Mouse (Mus musculus): ENCODE data around the gene Safb. TPM values are rescaled to one million over a fixed set of nuclear protein-coding genes. Genes with fewer than 3 reads are reported as not detected.

Safb gene
- polyA plus RNA-seq (2015; fragmentation: Nextera tagmentation; extraction: Ambion mirVana): 105 and 113 TPM in 2 replicates

DNA sequence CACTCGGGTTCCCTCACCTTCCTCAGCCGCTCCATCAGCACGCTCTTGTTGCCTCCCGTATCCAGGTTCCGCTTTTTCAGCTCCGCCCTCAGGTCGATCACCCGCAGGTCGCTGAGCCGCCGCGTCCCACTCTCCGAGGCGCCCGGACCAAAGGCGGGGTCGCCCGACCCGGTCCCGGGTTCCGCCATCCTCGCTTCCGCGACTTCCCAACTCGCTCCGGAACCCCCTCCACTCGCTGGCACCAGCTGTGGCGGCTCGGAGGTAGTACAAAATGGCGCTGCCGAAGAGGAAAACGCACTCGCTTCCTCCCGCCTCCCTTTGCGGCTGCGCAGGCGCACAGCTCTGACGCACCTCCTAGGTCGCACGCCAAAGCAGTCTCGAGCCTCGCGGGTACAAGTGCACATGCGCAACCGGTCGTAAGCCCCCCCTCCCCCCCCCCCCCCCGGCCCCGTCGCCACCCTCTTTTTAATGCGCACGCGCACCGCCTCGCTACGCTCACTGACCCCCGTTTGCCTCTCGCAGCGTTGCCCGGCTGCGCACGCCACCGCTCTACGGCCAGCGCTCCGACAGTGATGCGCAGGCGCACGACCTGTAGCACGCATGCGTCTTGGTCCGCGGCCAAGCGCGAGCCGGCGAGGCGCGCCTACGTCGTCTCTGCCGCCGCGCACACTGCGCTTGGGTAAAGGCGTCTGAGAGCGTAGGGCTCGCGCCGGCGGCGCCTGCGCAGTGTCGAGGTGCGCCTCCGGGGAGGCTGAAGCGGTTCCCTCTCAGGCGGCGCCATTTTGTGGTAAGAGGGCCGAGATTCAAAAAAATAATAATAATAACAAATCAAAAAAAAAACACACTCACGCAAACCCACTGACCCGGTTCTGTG is at the start of gene Safb, which contains the start of gene Safb2:
TSS of gene Safb (plus strand) at position 569 of the 874 bp plus-strand sequence.
TSS of gene Safb2 (minus strand) at position 329 of the 874 bp plus-strand sequence.
- Histone ChIP-seq H3K4me1 (replicated peaks) (peaks cover 67% of the 10 kb centered on the region), H3K9ac (peak within 1 kb of the TSS; percentile 93), H3K4me3 (peak within 1 kb of the TSS; percentile 85), H3K27ac (peak within 1 kb of the TSS; percentile 96), H3K9me3 (no peaks in the 10 kb centered on the region), H3K36me3 (peaks cover 61% of the 10 kb centered on the region), H3K27me3 (no peaks in the 10 kb centered on the region), H3K4me2 (peak within 1 kb of the TSS; percentile 97)
- WGBS: 0% methylated on average over 93 of the region's 101 CpGs
- peak; percentile 96 for ATAC-seq (ENCODE audit: low FRiP score)

DNA sequence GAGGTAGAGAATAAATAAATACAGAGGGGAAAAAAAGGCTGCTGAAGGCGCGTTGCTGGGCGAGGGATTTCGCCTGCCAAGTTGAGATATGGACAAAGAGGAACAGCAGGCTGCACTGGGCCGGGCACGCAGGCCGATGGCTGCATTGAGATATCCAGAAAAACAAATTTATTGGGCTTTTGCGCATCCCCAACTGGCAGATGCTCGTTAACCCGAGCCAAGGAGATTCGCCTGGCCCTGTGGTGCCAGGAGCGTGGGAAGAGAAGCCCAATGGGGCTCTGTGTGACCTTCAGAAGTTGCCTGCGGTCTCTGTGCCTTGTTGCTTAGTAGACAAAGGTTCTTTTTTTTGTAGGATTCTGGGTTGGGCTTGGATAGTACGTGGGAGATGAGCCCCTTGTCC is 48.4 kb upstream of the Safb start:
- WGBS: 36% methylated on average over 14 of the region's 14 CpGs
- Histone ChIP-seq H3K4me2 (no peak overlapping the region), H3K27ac (peak overlapping the region; percentile 71), H3K36me3 (no peaks in the 10 kb centered on the region), H3K9me3 (no peaks in the 10 kb centered on the region), H3K4me1 (replicated peaks) (peaks cover 41% of the 10 kb centered on the region), H3K4me3 (no peak overlapping the region), H3K27me3 (no peaks in the 10 kb centered on the region), H3K9ac (peak overlapping the region; percentile 21; the same call in 1 of the 2 replicates)
- ATAC-seq (ENCODE audit: low FRiP score): peak; percentile 63

- Histone ChIP-seq H3K9ac (no peak overlapping the region), H3K27me3 (no peaks in the 10 kb centered on the region), H3K4me3 (no peak overlapping the region), H3K9me3 (no peaks in the 10 kb centered on the region), H3K27ac (peak overlapping the region; percentile 71), H3K4me1 (replicated peaks) (peaks cover 41% of the 10 kb centered on the region), H3K36me3 (no peaks in the 10 kb centered on the region), H3K4me2 (no peak overlapping the region)
- 38% methylated on average over 3 of the region's 3 CpGs for WGBS
- ATAC-seq (ENCODE audit: low FRiP score): peak; percentile 33
Observed at GRCm38 (mm10) chr17:56536874-56537273, 47.8 kb upstream of the Safb start.

DNA sequence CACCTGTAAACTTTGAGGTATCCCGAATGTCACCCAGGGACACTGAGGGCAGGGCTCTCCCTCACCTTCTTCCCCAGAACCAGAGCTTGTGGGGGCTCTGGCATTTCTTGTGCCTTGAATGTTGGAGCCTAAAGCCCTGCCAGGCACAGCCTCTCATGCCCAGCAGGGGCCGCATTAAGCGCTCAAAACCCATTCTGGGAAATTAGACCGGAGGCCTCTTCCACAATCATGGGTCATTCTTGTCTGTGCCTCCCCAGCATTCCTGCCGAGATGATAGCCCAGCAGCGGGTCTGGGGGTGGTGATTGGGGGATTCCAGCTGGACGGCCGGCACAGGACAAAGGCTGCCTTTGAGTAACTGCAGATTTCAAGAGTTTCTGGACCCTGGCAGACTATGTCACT is 46.7 kb upstream of the Safb start:
- H3K4me3 ChIP-seq: no peak overlapping the region
- peak overlapping the region; percentile 71 for H3K27ac ChIP-seq
- no peaks in the 10 kb centered on the region for H3K9me3 ChIP-seq
- H3K27me3 ChIP-seq: no peaks in the 10 kb centered on the region
- 0 out of 2 replicates have a peak, but pooled peaks have one; percentile 19 for ATAC-seq (ENCODE audit: low FRiP score)
- H3K9ac ChIP-seq: no peak overlapping the region
- H3K36me3 ChIP-seq: no peaks in the 10 kb centered on the region
- no peak overlapping the region for H3K4me2 ChIP-seq
- H3K4me1 ChIP-seq (replicated peaks): peaks cover 52% of the 10 kb centered on the region
- WGBS: 14% methylated on average over 8 of the region's 8 CpGs

DNA sequence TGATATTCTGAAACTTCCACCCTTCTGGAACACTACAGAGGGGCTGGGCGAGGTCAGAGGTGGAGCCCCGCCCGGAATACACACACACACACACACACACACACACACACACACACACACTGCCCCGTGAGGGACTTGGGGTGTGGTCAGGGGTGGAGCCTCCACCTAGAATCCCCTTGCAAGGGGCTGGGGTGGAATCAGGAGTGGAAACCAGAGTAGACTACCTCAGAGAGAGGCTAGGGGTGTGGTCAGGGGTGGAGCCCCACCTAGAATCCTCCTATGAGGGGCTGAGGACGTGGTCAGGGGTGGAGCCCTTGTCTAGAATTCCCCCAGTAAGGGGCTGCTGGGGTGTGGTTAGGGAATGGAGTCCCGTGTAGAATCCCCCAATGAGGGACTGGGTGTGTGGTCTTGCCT is 44.1 kb upstream of the Safb start:
- no peak overlapping the region for H3K27ac ChIP-seq
- no peak overlapping the region for H3K9ac ChIP-seq
- no peak overlapping the region for H3K4me2 ChIP-seq
- no peak for ATAC-seq (ENCODE audit: low FRiP score)
- H3K9me3 ChIP-seq: no peaks in the 10 kb centered on the region
- no peaks in the 10 kb centered on the region for H3K36me3 ChIP-seq
- WGBS: 38% methylated on average over 6 of the region's 6 CpGs
- H3K4me1 ChIP-seq (replicated peaks): peaks cover 53% of the 10 kb centered on the region
- H3K27me3 ChIP-seq: no peaks in the 10 kb centered on the region
- H3K4me3 ChIP-seq: no peak overlapping the region

DNA sequence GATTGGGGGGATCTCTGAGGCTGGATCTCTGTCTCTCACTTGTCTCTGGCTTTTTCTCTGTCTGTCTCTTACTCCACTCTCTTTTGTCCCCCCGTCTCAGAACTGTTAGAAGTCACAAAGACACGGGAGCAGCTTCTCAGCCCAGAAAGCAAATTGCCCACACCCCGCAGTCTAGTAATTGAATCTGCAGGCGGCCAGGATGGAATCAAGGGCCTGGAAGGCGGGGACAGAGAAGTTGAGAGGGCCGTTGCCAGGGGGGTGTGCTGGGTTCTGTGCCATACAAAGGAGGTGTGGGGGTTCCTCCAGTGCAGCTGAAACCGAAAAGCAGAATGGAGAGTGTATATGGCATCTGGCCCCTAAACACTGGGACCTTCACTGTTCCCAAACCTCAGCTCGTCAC is 41.9 kb upstream of the Safb start:
- Histone ChIP-seq H3K4me3 (no peak overlapping the region), H3K27ac (0 out of 2 replicates have a peak overlapping the region, but pooled peaks have one; percentile 44), H3K4me1 (replicated peaks) (peaks cover 52% of the 10 kb centered on the region), H3K27me3 (no peaks in the 10 kb centered on the region), H3K36me3 (no peaks in the 10 kb centered on the region), H3K9me3 (no peaks in the 10 kb centered on the region), H3K4me2 (no peak overlapping the region), H3K9ac (no peak overlapping the region)
- 35% methylated on average over 8 of the region's 8 CpGs for WGBS
- no peak for ATAC-seq (ENCODE audit: low FRiP score)

GRCm38 (mm10) chr17:56543684-56544224 is 40.9 kb upstream of the Safb start:
- 74% methylated on average over 3 of the region's 3 CpGs for WGBS
- no peak overlapping the region for H3K4me2 ChIP-seq
- H3K36me3 ChIP-seq: no peaks in the 10 kb centered on the region
- no peak overlapping the region for H3K27ac ChIP-seq
- H3K4me3 ChIP-seq: no peak overlapping the region
- peaks cover 54% of the 10 kb centered on the region for H3K4me1 ChIP-seq (replicated peaks)
- no peak for ATAC-seq (ENCODE audit: low FRiP score)
- H3K27me3 ChIP-seq: no peaks in the 10 kb centered on the region
- H3K9ac ChIP-seq: no peak overlapping the region
- H3K9me3 ChIP-seq: no peaks in the 10 kb centered on the region

GRCm38 (mm10) chr17:56544699-56545387 is 39.8 kb upstream of the Safb start:
- Histone ChIP-seq H3K27ac (no peak overlapping the region), H3K4me3 (no peak overlapping the region), H3K9me3 (no peaks in the 10 kb centered on the region), H3K4me2 (no peak overlapping the region), H3K4me1 (replicated peaks) (peaks cover 47% of the 10 kb centered on the region), H3K36me3 (no peaks in the 10 kb centered on the region), H3K9ac (no peak overlapping the region), H3K27me3 (no peaks in the 10 kb centered on the region)
- no peak for ATAC-seq (ENCODE audit: low FRiP score)
- WGBS: 68% methylated on average over 7 of the region's 7 CpGs

- Histone ChIP-seq H3K27ac (no peak overlapping the region), H3K9ac (no peak overlapping the region), H3K4me1 (replicated peaks) (peaks cover 47% of the 10 kb centered on the region), H3K4me3 (no peak overlapping the region), H3K4me2 (no peak overlapping the region), H3K9me3 (no peaks in the 10 kb centered on the region), H3K27me3 (no peaks in the 10 kb centered on the region), H3K36me3 (no peaks in the 10 kb centered on the region)
- WGBS: 86% methylated on average over 1 of the region's 1 CpGs
- no peak for ATAC-seq (ENCODE audit: low FRiP score)
Observed at GRCm38 (mm10) chr17:56545945-56546344, 38.7 kb upstream of the Safb start.

- H3K4me1 ChIP-seq (replicated peaks): peaks cover 53% of the 10 kb centered on the region
- H3K27me3 ChIP-seq: no peaks in the 10 kb centered on the region
- H3K27ac ChIP-seq: peak overlapping the region; percentile 61
- H3K9me3 ChIP-seq: no peaks in the 10 kb centered on the region
- no peaks in the 10 kb centered on the region for H3K36me3 ChIP-seq
- ATAC-seq (ENCODE audit: low FRiP score): no peak
- no peak overlapping the region for H3K4me2 ChIP-seq
- no peak overlapping the region for H3K4me3 ChIP-seq
- H3K9ac ChIP-seq: 0 out of 2 replicates have a peak overlapping the region, but pooled peaks have one; percentile 24
- WGBS: 86% methylated on average over 5 of the region's 5 CpGs
Observed at GRCm38 (mm10) chr17:56546576-56546975, 38.0 kb upstream of the Safb start.

GRCm38 (mm10) chr17:56547116-56547845 is 37.3 kb upstream of the Safb start:
- H3K9me3 ChIP-seq: no peaks in the 10 kb centered on the region
- 0 out of 2 replicates have a peak overlapping the region, but pooled peaks have one; percentile 24 for H3K9ac ChIP-seq

More at GRCm38 (mm10) chr17:56547116-56547845, 37.3 kb upstream of the Safb start:
- H3K4me3 ChIP-seq: no peak overlapping the region
- no peaks in the 10 kb centered on the region for H3K36me3 ChIP-seq
- no peaks in the 10 kb centered on the region for H3K27me3 ChIP-seq
- peaks cover 56% of the 10 kb centered on the region for H3K4me1 ChIP-seq (replicated peaks)
- 50% methylated on average over 17 of the region's 17 CpGs for WGBS
- peak overlapping the region; percentile 61 for H3K27ac ChIP-seq
- H3K4me2 ChIP-seq: no peak overlapping the region
- ATAC-seq (ENCODE audit: low FRiP score): no peak
